Mouse (Mus musculus) liver, embryonic 12.5 days (tissue): Measurements from ENCODE around the gene Slc6a6. TPM values are rescaled to one million over a fixed set of nuclear protein-coding genes. Genes with fewer than 3 reads are reported as not detected.

Source experiments
- ATAC-seq: fragments of 200-750 bp; cut with Nextera tagmentation; 2 replicates; pipeline ENCODE4 v1.8.0; 2017; ENCODE audit warnings: moderate number of reproducible peaks, mild to moderate bottlenecking, moderate library complexity
- H3K27ac ChIP-seq: fragments of 300-500 bp; sonication (generic); 2 replicates; pipeline ENCODE4 v1.5.1; 2016; ENCODE audit warnings: mild to moderate bottlenecking
- H3K27me3 ChIP-seq: fragments of 300-500 bp; sonication (generic); replicated peaks from 2 replicates; pipeline ENCODE4 v1.6.1; 2016; ENCODE audit warnings: mild to moderate bottlenecking, moderate library complexity
- H3K36me3 ChIP-seq: fragments of 300-500 bp; sonication (generic); 2 replicates; pipeline ENCODE4 v1.6.1; 2016; ENCODE audit warnings: mild to moderate bottlenecking, moderate library complexity
- H3K4me1 ChIP-seq: fragments of 300-500 bp; sonication (generic); 2 replicates; pipeline ENCODE4 v1.6.1; 2016
- H3K4me2 ChIP-seq: fragments of 300-500 bp; sonication (generic); 2 replicates; pipeline ENCODE4 v1.6.1; 2016; ENCODE audit warnings: mild to moderate bottlenecking, moderate library complexity
- H3K4me3 ChIP-seq: fragments of 300-500 bp; sonication (generic); 2 replicates; pipeline ENCODE4 v1.5.1; 2016; ENCODE audit warnings: mild to moderate bottlenecking, moderate library complexity
- H3K9ac ChIP-seq: fragments of 300-500 bp; sonication (generic); 2 replicates; pipeline ENCODE4 v1.6.1; 2016; ENCODE audit warnings: mild to moderate bottlenecking, moderate library complexity
- H3K9me3 ChIP-seq: fragments of 300-500 bp; sonication (generic); replicated peaks from 2 replicates; pipeline ENCODE4 v1.6.1; 2016; ENCODE audit warnings: mild to moderate bottlenecking, moderate library complexity
- WGBS: fragments of 180-500 bp; shearing (Covaris S2); methylation state at CpG from one replicate; pipeline ENCODE4 v1.1.7; 2016; ENCODE audit not compliant: insufficient replicate concordance; 5-methylcytosine and 5-hydroxymethylcytosine counted together
- polyA plus RNA-seq: library from polyadenylated mRNA; unstranded; fragments of >200 nt; fragmentation: Nextera tagmentation; extraction: Ambion mirVana; gene quantifications from 2 replicates; pipeline ENCODE4 v1.2.1, GENCODE M21; 2016

The Slc6a6 gene
- polyA plus RNA-seq, 1 experiment from 2014 or later: 24.9 TPM

DNA sequence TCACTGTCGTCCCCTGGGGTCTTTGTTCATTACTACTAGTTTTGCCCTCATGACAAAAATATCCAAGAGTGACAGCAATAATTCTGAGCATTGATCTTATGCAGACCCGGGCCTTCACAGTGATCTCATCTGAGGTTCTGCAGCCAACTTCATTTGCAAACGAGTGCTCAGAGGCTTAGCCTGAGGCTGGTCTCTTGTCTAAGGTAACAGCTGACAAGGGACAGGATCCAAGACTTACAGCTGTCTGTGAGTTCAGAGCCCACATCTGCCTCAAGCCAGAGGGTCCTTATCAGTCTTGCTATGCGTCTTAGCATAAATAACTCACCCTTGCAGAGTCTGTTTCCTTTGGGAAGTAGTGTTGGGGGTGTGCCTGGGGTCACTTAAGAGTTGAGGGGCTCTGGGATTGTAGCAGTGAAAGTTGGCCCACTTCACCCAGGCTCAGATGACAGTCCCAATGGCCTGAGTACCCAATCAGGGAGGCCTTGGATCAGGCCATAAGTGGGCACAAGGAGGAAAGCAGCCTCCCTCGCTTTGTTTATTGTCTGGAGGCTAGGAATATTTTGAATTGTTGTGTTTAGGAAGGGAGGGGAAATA lies 9.0 kb upstream of the Slc6a6 start:
- WGBS: 35% methylated on average over 5 of the region's 5 CpGs
- no peak for ATAC-seq

DNA sequence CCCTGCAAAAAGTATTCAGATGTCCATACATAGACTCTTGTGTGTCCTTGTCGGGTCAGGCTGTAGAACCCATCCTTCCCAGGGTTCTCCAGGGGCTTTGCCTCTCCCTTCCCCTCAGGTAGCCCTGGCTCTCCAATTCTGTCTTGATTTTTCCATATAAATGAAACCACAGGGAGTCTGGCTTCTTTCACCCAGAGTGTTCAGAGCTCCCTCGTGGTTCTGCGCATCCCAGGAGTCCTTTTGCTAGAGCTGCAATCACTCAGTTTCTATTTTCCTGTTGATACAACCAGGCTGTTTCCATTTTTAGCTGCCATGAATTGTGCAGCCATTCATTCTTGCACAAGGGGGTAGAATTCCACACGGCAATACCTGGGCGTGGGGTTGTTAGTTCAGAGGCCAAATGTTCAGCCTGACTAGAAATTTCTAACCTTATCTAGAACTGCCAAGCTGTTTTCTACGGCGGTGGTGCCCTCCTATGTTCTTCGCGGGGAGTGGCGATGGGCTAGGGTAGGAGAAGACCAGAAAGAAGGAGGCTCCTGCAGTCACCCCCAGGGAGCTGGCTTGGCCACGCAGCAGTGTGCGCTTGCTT lies 5.3 kb upstream of the Slc6a6 start:
- Histone ChIP-seq H3K9ac (peak overlapping the region; percentile 63), H3K4me2 (peak overlapping the region; percentile 67), H3K36me3 (no peaks in the 10 kb centered on the region), H3K27ac (peak overlapping the region; percentile 77), H3K4me1 (peaks cover 40% of the 10 kb centered on the region), H3K9me3 (no peaks in the 10 kb centered on the region), H3K4me3 (peak overlapping the region; percentile 43), H3K27me3 (no peaks in the 10 kb centered on the region)
- ATAC-seq: peak; percentile 65
- WGBS: 24% methylated on average over 12 of the region's 12 CpGs

More for the DNA sequence above, 9.0 kb upstream of the Slc6a6 start:
- Histone ChIP-seq H3K36me3 (no peaks in the 10 kb centered on the region), H3K27ac (no peak overlapping the region), H3K4me1 (peaks cover 23% of the 10 kb centered on the region), H3K9ac (no peak overlapping the region), H3K4me3 (no peak overlapping the region), H3K4me2 (no peak overlapping the region), H3K9me3 (no peaks in the 10 kb centered on the region), H3K27me3 (0 out of 2 replicates have a peak, but pooled peaks cover 4% of the 10 kb centered on the region)

DNA sequence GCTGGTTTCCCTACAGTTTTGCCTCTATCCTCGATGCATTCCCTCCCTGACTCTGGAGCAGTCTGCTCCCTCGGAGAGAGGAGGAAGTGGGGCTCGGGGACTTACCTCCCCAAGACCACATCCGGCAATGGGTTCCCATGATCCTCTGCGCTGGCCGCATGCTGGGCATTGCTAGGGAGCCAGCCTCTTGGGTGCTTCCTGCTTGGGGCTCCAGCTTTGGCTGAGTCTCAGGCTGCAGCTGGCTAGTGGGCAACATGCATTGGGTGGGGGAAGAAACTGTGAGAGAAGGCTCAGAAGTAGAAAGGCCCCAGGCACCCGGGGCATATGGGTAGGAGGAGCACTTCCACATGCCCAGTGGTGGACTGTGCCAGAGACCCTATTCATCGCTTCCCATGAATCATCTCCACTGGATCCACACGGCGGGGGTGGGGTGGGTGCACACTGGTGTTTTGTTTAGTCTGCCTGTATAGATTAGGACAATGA lies 4.7 kb upstream of the Slc6a6 start:
- peak overlapping the region; percentile 77 for H3K27ac ChIP-seq
- H3K36me3 ChIP-seq: no peaks in the 10 kb centered on the region
- 30% methylated on average over 10 of the region's 10 CpGs for WGBS
- peaks cover 42% of the 10 kb centered on the region for H3K4me1 ChIP-seq
- no peaks in the 10 kb centered on the region for H3K9me3 ChIP-seq
- no peaks in the 10 kb centered on the region for H3K27me3 ChIP-seq
- H3K4me3 ChIP-seq: peak overlapping the region; percentile 43
- H3K9ac ChIP-seq: peak overlapping the region; percentile 63
- peak; percentile 22 for ATAC-seq
- peak overlapping the region; percentile 67 for H3K4me2 ChIP-seq

DNA sequence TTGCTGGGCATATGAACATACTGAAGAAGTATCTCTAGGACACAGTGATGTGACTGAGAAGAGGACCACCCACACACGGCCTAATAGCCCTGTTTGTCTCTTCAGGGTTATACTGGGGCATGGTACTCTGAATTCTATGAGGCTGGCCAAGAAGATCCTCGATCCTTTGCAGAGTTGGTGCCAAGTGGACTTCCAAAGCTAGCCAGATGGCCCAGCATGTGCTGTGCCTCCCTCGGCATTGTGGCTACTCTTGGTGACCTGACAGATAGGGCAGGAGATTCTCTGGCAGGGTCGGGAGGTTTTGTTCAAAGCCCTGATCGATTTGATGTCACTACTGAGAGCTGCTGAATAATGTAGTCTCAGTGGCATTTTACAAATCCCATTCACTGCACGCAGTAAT lies 4.1 kb upstream of the Slc6a6 start:
- Histone ChIP-seq H3K27me3 (no peaks in the 10 kb centered on the region), H3K4me3 (no peak overlapping the region), H3K9ac (no peak overlapping the region), H3K4me2 (0 out of 2 replicates have a peak overlapping the region, but pooled peaks have one; percentile 67), H3K9me3 (no peaks in the 10 kb centered on the region), H3K4me1 (peaks cover 45% of the 10 kb centered on the region), H3K27ac (no peak overlapping the region), H3K36me3 (no peaks in the 10 kb centered on the region)
- ATAC-seq: no peak
- WGBS: 69% methylated on average over 6 of the region's 6 CpGs

DNA sequence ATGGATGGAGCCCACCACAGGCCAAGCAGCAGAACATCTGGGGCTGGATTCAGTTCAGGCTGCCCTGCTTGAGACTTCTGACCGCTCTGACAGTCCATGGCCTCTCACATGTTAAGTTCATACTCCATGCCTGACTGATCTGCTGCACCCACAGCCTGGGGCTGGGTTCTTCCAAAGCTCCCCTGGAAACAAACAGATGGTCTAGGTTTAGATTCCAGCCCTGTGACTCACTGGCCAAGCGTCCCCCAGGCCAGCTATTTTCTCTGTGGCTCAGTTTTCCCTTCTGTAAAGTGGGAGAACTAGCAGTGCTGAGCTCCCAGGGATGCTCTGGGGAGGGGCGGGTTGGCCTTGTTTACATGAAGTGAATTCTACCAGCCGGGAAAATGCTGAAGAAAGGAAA lies 2.0 kb upstream of the Slc6a6 start:
- no peaks in the 10 kb centered on the region for H3K9me3 ChIP-seq
- H3K27me3 ChIP-seq: no peaks in the 10 kb centered on the region
- no peaks in the 10 kb centered on the region for H3K36me3 ChIP-seq
- H3K27ac ChIP-seq: no peak overlapping the region
- no peak for ATAC-seq
- H3K4me2 ChIP-seq: no peak overlapping the region
- no peak overlapping the region for H3K4me3 ChIP-seq
- H3K9ac ChIP-seq: no peak overlapping the region
- peaks cover 62% of the 10 kb centered on the region for H3K4me1 ChIP-seq
- WGBS: 67% methylated on average over 4 of the region's 4 CpGs

DNA sequence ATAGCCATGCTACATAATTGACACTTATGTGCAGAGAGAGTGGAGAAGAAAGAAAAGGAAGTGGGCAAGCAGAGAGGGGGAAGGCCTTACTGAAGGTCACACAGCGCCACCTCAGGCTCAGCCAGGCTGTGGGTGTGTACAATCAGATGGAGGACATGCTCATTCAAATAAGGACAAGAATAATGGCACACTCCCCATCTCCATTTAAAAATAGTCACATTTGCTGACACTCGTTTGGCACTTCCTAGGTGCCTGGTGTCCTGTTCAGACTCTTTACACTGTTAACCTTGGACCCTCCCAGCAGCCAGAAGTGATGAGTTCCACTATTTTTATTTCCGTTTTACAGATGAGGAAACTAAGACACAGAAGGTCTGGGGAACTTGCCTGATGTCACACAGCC lies 732 bp upstream of the Slc6a6 start:
- Histone ChIP-seq H3K27me3 (no peaks in the 10 kb centered on the region), H3K4me3 (peak overlapping the region; percentile 90), H3K9ac (peak overlapping the region; percentile 94), H3K36me3 (no peaks in the 10 kb centered on the region), H3K9me3 (no peaks in the 10 kb centered on the region), H3K4me2 (peak overlapping the region; percentile 99), H3K27ac (peak overlapping the region; percentile 90), H3K4me1 (peaks cover 69% of the 10 kb centered on the region)
- WGBS: 17% methylated on average over 3 of the region's 3 CpGs
- ATAC-seq: no peak

DNA sequence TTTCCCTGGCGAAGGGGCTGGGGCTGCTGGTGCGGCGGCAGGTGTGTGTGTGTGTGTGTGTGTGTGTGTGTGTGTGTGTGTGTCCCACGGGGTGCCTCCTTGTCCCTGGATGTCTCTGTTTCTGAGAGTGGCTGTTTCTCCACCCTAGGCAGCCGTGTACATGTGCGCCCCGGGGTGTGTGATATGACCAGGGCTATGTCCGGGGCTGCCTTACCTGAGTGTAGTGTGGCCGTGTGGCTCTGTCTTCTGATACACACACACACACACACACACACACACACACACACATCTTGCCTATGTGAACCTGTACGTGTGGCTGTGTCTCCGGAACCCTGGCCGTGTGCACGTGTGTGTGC lies 599 bp downstream of the Slc6a6 start:
- Histone ChIP-seq H3K9ac (peak overlapping the region; percentile 94), H3K27me3 (no peaks in the 10 kb centered on the region), H3K4me1 (peaks cover 67% of the 10 kb centered on the region), H3K36me3 (no peaks in the 10 kb centered on the region), H3K27ac (peak overlapping the region; percentile 90), H3K4me3 (peak overlapping the region; percentile 90), H3K9me3 (no peaks in the 10 kb centered on the region), H3K4me2 (peak overlapping the region; percentile 99)
- peak; percentile 55 for ATAC-seq
- 4% methylated on average over 10 of the region's 13 CpGs for WGBS

DNA sequence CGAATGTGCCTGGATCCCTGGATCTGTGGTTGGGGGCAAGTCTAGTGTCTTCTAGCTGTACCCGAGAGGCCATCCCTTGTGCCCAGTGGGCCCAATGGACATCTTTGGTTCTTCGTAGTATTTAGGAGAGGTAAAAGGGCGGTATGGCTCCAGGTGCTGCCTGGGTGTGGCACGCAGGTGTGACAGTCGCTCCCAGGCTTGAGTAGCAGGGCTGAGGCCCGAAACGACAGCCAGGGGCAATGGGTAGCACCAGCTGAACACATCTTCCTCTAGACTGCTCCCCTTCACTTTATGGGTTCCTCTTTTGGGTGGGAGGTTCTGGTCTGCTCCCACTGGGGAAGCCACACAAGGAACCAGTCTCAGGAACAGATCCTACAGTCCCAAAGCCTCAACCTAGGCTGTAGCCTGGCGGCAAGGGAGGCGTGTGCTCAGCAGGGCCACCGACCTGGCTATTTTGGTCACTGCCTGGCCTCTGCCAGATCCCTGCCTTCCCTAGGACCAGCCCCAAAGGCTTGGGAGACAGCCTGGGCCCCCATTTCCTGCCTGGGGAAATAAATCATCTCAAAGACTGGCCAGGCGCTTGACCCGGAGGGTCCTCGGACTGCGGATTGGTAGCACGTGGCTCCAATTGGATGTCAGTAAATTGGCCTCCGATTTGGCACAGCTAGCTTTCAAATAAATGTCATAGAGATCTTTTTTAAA lies 1.1 kb downstream of the Slc6a6 start:
- Histone ChIP-seq H3K27me3 (no peaks in the 10 kb centered on the region), H3K4me3 (peak overlapping the region; percentile 90), H3K36me3 (no peaks in the 10 kb centered on the region), H3K9me3 (no peaks in the 10 kb centered on the region), H3K4me1 (peaks cover 67% of the 10 kb centered on the region), H3K27ac (peak overlapping the region; percentile 46; the same call in 1 of the 2 replicates), H3K4me2 (peak overlapping the region; percentile 99), H3K9ac (peak overlapping the region; percentile 94)
- WGBS: 12% methylated on average over 17 of the region's 17 CpGs
- peak; percentile 2; the same call in 1 of the 2 replicates for ATAC-seq

DNA sequence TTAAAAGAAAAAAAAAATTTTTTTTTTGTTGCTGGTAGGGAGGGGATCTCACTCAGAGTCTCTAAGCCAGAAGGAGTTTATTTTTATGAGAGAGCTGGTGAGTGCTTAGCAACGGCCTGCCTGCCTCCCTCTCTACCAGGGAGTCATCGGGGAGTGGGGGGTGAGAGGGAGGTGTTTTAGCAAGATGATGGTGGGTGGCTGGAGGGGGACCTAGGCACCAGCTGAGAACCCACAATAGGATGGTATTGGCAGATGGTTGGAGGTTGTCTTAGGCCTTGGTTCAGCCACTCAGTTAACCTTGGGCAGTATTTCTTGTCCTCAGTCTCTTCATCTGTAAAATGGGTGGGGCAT lies 1.7 kb downstream of the Slc6a6 start:
- WGBS: 33% methylated on average over 2 of the region's 2 CpGs
- H3K27ac ChIP-seq: peak overlapping the region; percentile 22; the same call in 1 of the 2 replicates

DNA sequence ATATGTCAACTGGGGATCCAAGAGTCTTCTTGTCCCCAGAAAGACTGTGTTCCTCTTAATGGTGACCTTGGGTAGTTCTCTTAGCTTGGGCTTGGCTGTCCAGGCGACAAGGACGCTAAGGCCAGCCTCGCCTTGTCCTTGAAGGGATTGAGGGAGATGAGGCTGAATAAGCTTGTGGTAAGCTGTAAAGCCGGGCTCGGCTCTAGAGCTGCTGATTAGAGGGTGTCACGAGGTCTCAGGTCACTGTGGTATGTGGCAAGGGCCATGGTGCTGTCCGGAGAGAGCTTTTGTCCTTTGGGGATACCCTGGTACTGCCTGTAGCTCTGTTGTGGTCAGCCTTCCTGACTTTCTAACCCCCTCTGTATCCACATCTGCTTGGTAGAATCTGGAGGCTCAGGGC lies 2.0 kb downstream of the Slc6a6 start:
- Histone ChIP-seq H3K4me3 (peak overlapping the region; percentile 90; the same call in 1 of the 2 replicates), H3K9me3 (no peaks in the 10 kb centered on the region), H3K27me3 (no peaks in the 10 kb centered on the region), H3K36me3 (0 out of 2 replicates have a peak, but pooled peaks cover 5% of the 10 kb centered on the region), H3K4me1 (peaks cover 76% of the 10 kb centered on the region), H3K9ac (0 out of 2 replicates have a peak overlapping the region, but pooled peaks have one; percentile 94), H3K4me2 (peak overlapping the region; percentile 99), H3K27ac (0 out of 2 replicates have a peak overlapping the region, but pooled peaks have one; percentile 22)
- ATAC-seq: no peak
- WGBS: 57% methylated on average over 7 of the region's 7 CpGs

More for the DNA sequence above, 1.7 kb downstream of the Slc6a6 start:
- H3K36me3 ChIP-seq: 0 out of 2 replicates have a peak, but pooled peaks cover 3% of the 10 kb centered on the region
- peaks cover 72% of the 10 kb centered on the region for H3K4me1 ChIP-seq
- peak overlapping the region; percentile 99 for H3K4me2 ChIP-seq
- no peaks in the 10 kb centered on the region for H3K27me3 ChIP-seq
- H3K9ac ChIP-seq: peak overlapping the region; percentile 94; the same call in 1 of the 2 replicates
- H3K9me3 ChIP-seq: no peaks in the 10 kb centered on the region
- H3K4me3 ChIP-seq: peak overlapping the region; percentile 90
- ATAC-seq: no peak

DNA sequence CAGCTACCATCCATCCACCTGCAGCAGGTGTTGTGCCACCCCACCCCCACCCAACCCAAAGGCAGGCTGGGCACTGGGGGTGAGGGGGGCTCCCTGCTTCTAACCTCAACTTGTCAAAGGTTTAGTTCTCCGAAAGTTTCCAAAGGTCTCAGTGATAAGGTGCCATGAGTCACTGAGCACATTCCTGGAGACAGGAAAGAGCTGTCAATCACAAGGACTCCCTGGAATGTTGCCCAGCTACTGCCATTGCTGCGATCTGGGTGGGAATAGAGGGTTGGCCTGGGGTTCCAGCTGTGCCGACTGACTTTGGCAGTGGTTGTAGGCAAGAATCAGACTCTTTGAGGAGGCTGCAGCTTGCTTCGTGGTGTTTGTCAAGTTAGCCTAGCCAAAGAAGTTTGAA lies 2.7 kb downstream of the Slc6a6 start:
- 51% methylated on average over 4 of the region's 4 CpGs for WGBS
- Histone ChIP-seq H3K27ac (no peak overlapping the region), H3K4me1 (peaks cover 82% of the 10 kb centered on the region), H3K9me3 (no peaks in the 10 kb centered on the region), H3K36me3 (peaks cover 10% of the 10 kb centered on the region; the same call in 1 of the 2 replicates), H3K27me3 (no peaks in the 10 kb centered on the region), H3K4me2 (peak overlapping the region; percentile 99), H3K9ac (no peak overlapping the region), H3K4me3 (no peak overlapping the region)
- no peak for ATAC-seq

DNA sequence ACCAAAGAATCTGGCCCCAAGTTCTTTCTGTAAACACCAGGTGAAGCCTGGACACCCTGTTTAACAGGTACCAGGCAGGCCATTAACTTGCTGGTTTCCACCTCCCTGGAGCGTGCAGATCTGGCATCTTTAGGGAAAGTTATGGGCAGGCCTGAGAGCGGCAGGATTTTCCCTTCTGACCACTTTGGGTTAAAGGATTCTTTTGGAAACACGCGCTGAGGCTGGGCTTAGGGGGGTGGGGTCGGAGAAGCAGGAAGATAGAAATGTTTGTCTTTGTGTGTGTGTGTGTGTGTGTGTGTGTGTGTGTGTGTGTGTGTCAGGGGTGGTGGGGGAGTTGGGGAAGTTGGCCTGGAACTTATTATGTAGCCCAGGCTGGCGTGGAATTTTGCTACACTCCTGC lies 4.2 kb downstream of the Slc6a6 start:
- no peak for ATAC-seq
- peaks cover 72% of the 10 kb centered on the region for H3K4me1 ChIP-seq
- no peak overlapping the region for H3K9ac ChIP-seq
- no peaks in the 10 kb centered on the region for H3K27me3 ChIP-seq
- H3K36me3 ChIP-seq: peaks cover 22% of the 10 kb centered on the region
- no peak overlapping the region for H3K4me2 ChIP-seq
- 0 out of 2 replicates have a peak overlapping the region, but pooled peaks have one; percentile 32 for H3K27ac ChIP-seq
- H3K4me3 ChIP-seq: no peak overlapping the region
- no peaks in the 10 kb centered on the region for H3K9me3 ChIP-seq
- WGBS: 67% methylated on average over 6 of the region's 6 CpGs
